17 mouse cellular contexts compared by ENCODE assay signal in genomic region chr4:129983046-129983445, GRCm38 (mm10). TPM values are rescaled to one million over a fixed set of nuclear protein-coding genes. Genes with fewer than 3 reads are reported as not detected.
DNase-seq lines count a peak whose midpoint lies in the region; ATAC-seq and TF ChIP-seq lines count a peak whose summit lies in the region.
"Had no signal": no experiment of that assay in that cellular context is flagged by ENCODE, and none has a peak within 500 bp of the region (broad histone marks: within the 10 kb centered on the region; RNA-seq: fewer than 3 reads in every experiment).

No protein-coding gene starts in this region.

- no peaks in the 10 kb centered on the region for H3K9me3 ChIP-seq in embryonic facial prominence, embryonic 13.5 days
- no peaks in the 10 kb centered on the region for H3K9me3 ChIP-seq in embryonic facial prominence, embryonic 10.5 days
- H3K9me3 ChIP-seq in embryonic facial prominence, embryonic 15.5 days (replicated peaks): no peaks in the 10 kb centered on the region
- H3K9me3 ChIP-seq in neural tube, embryonic 13.5 days: no peaks in the 10 kb centered on the region
- H3K9me3 ChIP-seq: heart, embryonic 15.5 days; liver, embryonic 13.5 days had no signal

- no peak for DNase-seq in embryonic facial prominence, embryonic 10.5 days (ENCODE audit: low spot score)
- DNase-seq in left cerebral cortex, adult 2 months (ENCODE audit: extremely low spot score in 1 of 2, low spot score in 2 of 2): no peak
- DNase-seq in left cerebral cortex, postnatal 36 days (ENCODE audit: low spot score in 2 of 2): no peak
- DNase-seq in liver: no peak
- DNase-seq: liver, embryonic 13.5 days had no signal

- H3K9ac ChIP-seq in embryonic facial prominence, embryonic 13.5 days: no peak overlapping the region
- no peak overlapping the region for H3K9ac ChIP-seq in embryonic facial prominence, embryonic 15.5 days
- H3K9ac ChIP-seq in neural tube, embryonic 13.5 days: 0 out of 2 replicates have a peak overlapping the region, but pooled peaks have one; percentile 14
- H3K9ac ChIP-seq: heart, embryonic 15.5 days; liver, embryonic 13.5 days had no signal

- H3K4me2 ChIP-seq in embryonic facial prominence, embryonic 13.5 days: peak overlapping the region; percentile 95; the same call in 1 of the 2 replicates
- H3K4me2 ChIP-seq in embryonic facial prominence, embryonic 15.5 days (replicated peaks): peak overlapping the region; percentile 97; the same call in 1 of the 2 replicates
- H3K4me2 ChIP-seq in neural tube, embryonic 13.5 days: peak overlapping the region; percentile 90; the same call in 1 of the 2 replicates
- H3K4me2 ChIP-seq: liver, embryonic 13.5 days had no signal

- no peaks in the 10 kb centered on the region for H3K36me3 ChIP-seq in embryonic facial prominence, embryonic 13.5 days
- H3K36me3 ChIP-seq in embryonic facial prominence, embryonic 10.5 days (replicated peaks): no peaks in the 10 kb centered on the region
- no peaks in the 10 kb centered on the region for H3K36me3 ChIP-seq in embryonic facial prominence, embryonic 15.5 days
- H3K36me3 ChIP-seq in neural tube, embryonic 13.5 days: no peaks in the 10 kb centered on the region
- H3K36me3 ChIP-seq: heart, embryonic 15.5 days; liver, embryonic 13.5 days had no signal

- peak overlapping the region; percentile 40; the same call in 1 of the 2 replicates for H3K27ac ChIP-seq in embryonic facial prominence, embryonic 13.5 days
- no peak overlapping the region for H3K27ac ChIP-seq in embryonic facial prominence, embryonic 10.5 days (replicated peaks)
- H3K27ac ChIP-seq in left cerebral cortex, adult 2 months: peak overlapping the region; percentile 95
- 0 out of 2 replicates have a peak overlapping the region, but pooled peaks have one; percentile 8 for H3K27ac ChIP-seq in embryonic facial prominence, embryonic 15.5 days (replicated peaks)
- peak overlapping the region; percentile 25; the same call in 1 of the 2 replicates for H3K27ac ChIP-seq in neural tube, embryonic 13.5 days (replicated peaks)
- H3K27ac ChIP-seq: gastrocnemius, adult 2 months; heart, embryonic 15.5 days; liver, embryonic 13.5 days had no signal

- intact Hi-C loops in left cerebral cortex, adult 2 months (cut with DNase I): loop anchor here (1.0 kb wide), 1 partner anchor 24 kb away; no protein-coding TSS in a partner anchor
- intact Hi-C loops in left cerebral cortex, postnatal 36 days (cut with DNase I): loop anchor here (10.0 kb wide), 1 partner anchor 102 kb away; no protein-coding TSS in a partner anchor

- TF ChIP-seq CTCF in left cerebral cortex, adult 2 months (IDR thresholded peaks at IDR 0.05): no peak

- WGBS in embryonic facial prominence, embryonic 13.5 days: 20% methylated on average over 5 of the region's 5 CpGs
- WGBS in embryonic facial prominence, embryonic 10.5 days: 16% methylated on average over 5 of the region's 5 CpGs
- WGBS in embryonic facial prominence, embryonic 15.5 days: 23% methylated on average over 5 of the region's 5 CpGs
- WGBS in neural tube, embryonic 13.5 days: 12% methylated on average over 5 of the region's 5 CpGs

- H3K4me1 ChIP-seq in embryonic facial prominence, embryonic 13.5 days: peaks cover 64% of the 10 kb centered on the region
- peaks cover 66% of the 10 kb centered on the region for H3K4me1 ChIP-seq in embryonic facial prominence, embryonic 10.5 days
- H3K4me1 ChIP-seq in embryonic facial prominence, embryonic 15.5 days: peaks cover 60% of the 10 kb centered on the region
- H3K4me1 ChIP-seq in neural tube, embryonic 13.5 days (replicated peaks): peaks cover 75% of the 10 kb centered on the region

- H3K4me3 ChIP-seq in embryonic facial prominence, embryonic 13.5 days: no peak overlapping the region
- no peak overlapping the region for H3K4me3 ChIP-seq in embryonic facial prominence, embryonic 10.5 days
- H3K4me3 ChIP-seq in left cerebral cortex, adult 2 months: peak overlapping the region; percentile 95
- H3K4me3 ChIP-seq in embryonic facial prominence, embryonic 15.5 days (replicated peaks): 0 out of 2 replicates have a peak overlapping the region, but pooled peaks have one; percentile 71
- no peak overlapping the region for H3K4me3 ChIP-seq in neural tube, embryonic 13.5 days
- H3K4me3 ChIP-seq: erythroblast, embryonic 14.5 days; liver, embryonic 13.5 days; myocyte had no signal

- peaks cover 83% of the 10 kb centered on the region for H3K27me3 ChIP-seq in embryonic facial prominence, embryonic 13.5 days
- peaks cover 95% of the 10 kb centered on the region for H3K27me3 ChIP-seq in embryonic facial prominence, embryonic 10.5 days (replicated peaks; ENCODE audit: low read depth, poor library complexity, severe bottlenecking)
- H3K27me3 ChIP-seq in embryonic facial prominence, embryonic 15.5 days: peaks cover 34% of the 10 kb centered on the region
- H3K27me3 ChIP-seq in neural tube, embryonic 13.5 days: peaks cover 45% of the 10 kb centered on the region

- no peak for ATAC-seq in embryonic facial prominence, embryonic 13.5 days (ENCODE audit: insufficient number of reproducible peaks, insufficient read depth, low FRiP score, low TSS enrichment, low read depth)
- ATAC-seq in embryonic facial prominence, embryonic 15.5 days (ENCODE audit: insufficient number of reproducible peaks, low FRiP score, low TSS enrichment, low read depth): no peak
- no peak for ATAC-seq in neural tube, embryonic 13.5 days (ENCODE audit: low read depth)
- no peak for ATAC-seq in cerebellum, adult (ENCODE audit: insufficient number of reproducible peaks, low FRiP score, low TSS enrichment)
- ATAC-seq: activated CD4-positive, CD25-positive, alpha-beta regulatory T cell, adult 4 months had no signal

RNA-seq across cellular contexts. Expression of gene Adgrb2, which starts 1.6 kb away (rescaled TPM):
- 6.7 and 7.9 TPM in 2 replicates for polyA plus RNA-seq in embryonic facial prominence, embryonic 13.5 days (2015; fragmentation: Nextera tagmentation; extraction: Ambion mirVana)
- polyA plus RNA-seq in embryonic facial prominence, embryonic 10.5 days (2016; fragmentation: Nextera tagmentation; extraction: Ambion mirVana): 1.1 and 1.2 TPM in 2 replicates
- 100 to 1,000 TPM; 422 to 424 TPM for total RNA-seq in left cerebral cortex, adult 2 months (2021)
- total RNA-seq in left cerebral cortex, postnatal 36 days (2021): 100 to 1,000 TPM; 401 TPM
- polyA plus RNA-seq in embryonic facial prominence, embryonic 15.5 days (2015; fragmentation: Nextera tagmentation; extraction: Ambion mirVana): 7.0 and 7.1 TPM in 2 replicates
- polyA plus RNA-seq in neural tube, embryonic 13.5 days (2015; fragmentation: Nextera tagmentation; extraction: Ambion mirVana): 8.1 and 9.3 TPM in 2 replicates
- polyA plus RNA-seq: erythroblast, embryonic 14.5 days had no signal

RNA-seq across cellular contexts. Expression of gene Spocd1, which starts 54.0 kb away (rescaled TPM):
- 0.06 and 0.08 TPM in 2 replicates for polyA plus RNA-seq in embryonic facial prominence, embryonic 13.5 days (2015; fragmentation: Nextera tagmentation; extraction: Ambion mirVana)
- not detected in 2 replicates for polyA plus RNA-seq in embryonic facial prominence, embryonic 10.5 days (2016; fragmentation: Nextera tagmentation; extraction: Ambion mirVana)
- total RNA-seq in left cerebral cortex, adult 2 months (2021): under 1 TPM; 0.40 to 0.57 TPM
- total RNA-seq in left cerebral cortex, postnatal 36 days (2021): under 1 TPM; 0.22 to 0.48 TPM
- polyA plus RNA-seq in embryonic facial prominence, embryonic 15.5 days (2015; fragmentation: Nextera tagmentation; extraction: Ambion mirVana): 0.23 and 0.28 TPM in 2 replicates
- polyA plus RNA-seq in neural tube, embryonic 13.5 days (2015; fragmentation: Nextera tagmentation; extraction: Ambion mirVana): not detected in 2 replicates
- total RNA-seq: gastrocnemius, adult 2 months had no signal
- polyA plus RNA-seq: activated CD4-positive, CD25-positive, alpha-beta regulatory T cell, adult 4 months; erythroblast, embryonic 14.5 days; liver, embryonic 13.5 days; lung, postnatal 0 days; myocyte; small intestine, adult 2 months; stomach, embryonic 14.5 days had no signal

Comparison
In these comparisons a context has a peak if more than half of its experiments do, and no peak if none do; other contexts are left out.
1. H3K4me3 ChIP-seq: peak in left cerebral cortex, adult 2 months (single experiment) and embryonic facial prominence, embryonic 15.5 days (single experiment); none in embryonic facial prominence, embryonic 13.5 days (single experiment), embryonic facial prominence, embryonic 10.5 days (single experiment) and neural tube, embryonic 13.5 days (single experiment).
2. Peak in every context shown above with its lines, with median percentiles within 50 percentile points of each other: H3K4me2 ChIP-seq.